Mouse (Mus musculus): Measurements from ENCODE around the gene Fbln2. TPM values are rescaled to one million over a fixed set of nuclear protein-coding genes. Genes with fewer than 3 reads are reported as not detected.

Gene Fbln2
- polyA plus RNA-seq, 1 experiment from 2014 or later, result 298 TPM

- Histone ChIP-seq H3K27ac (peak overlapping the region; percentile 96), H3K4me3 (no peak overlapping the region), H3K9ac (no peak overlapping the region), H3K27me3 (no peaks in the 10 kb centered on the region), H3K9me3 (no peaks in the 10 kb centered on the region), H3K4me2 (peak overlapping the region; percentile 44), H3K4me1 (peaks cover 30% of the 10 kb centered on the region), H3K36me3 (no peaks in the 10 kb centered on the region)
- WGBS, result 59% methylated on average over 2 of the region's 2 CpGs
- no peak for ATAC-seq (ENCODE audit: insufficient number of reproducible peaks, insufficient read depth, low FRiP score, low TSS enrichment, low read depth)
These were observed 30.9 kb upstream of the Fbln2 start for GRCm38 (mm10) chr6:91181320-91181719.

- Histone ChIP-seq H3K27me3 (no peaks in the 10 kb centered on the region), H3K36me3 (no peaks in the 10 kb centered on the region), H3K27ac (peak overlapping the region; percentile 96), H3K9me3 (no peaks in the 10 kb centered on the region), H3K4me3 (no peak overlapping the region), H3K9ac (no peak overlapping the region), H3K4me1 (peaks cover 34% of the 10 kb centered on the region), H3K4me2 (no peak overlapping the region)
- ATAC-seq (ENCODE audit: insufficient number of reproducible peaks, insufficient read depth, low FRiP score, low TSS enrichment, low read depth), result no peak
- 79% methylated on average over 4 of the region's 4 CpGs for WGBS
These were observed 30.2 kb upstream of the Fbln2 start for GRCm38 (mm10) chr6:91182075-91182490.

GRCm38 (mm10) chr6:91183041-91183440 lies 29.2 kb upstream of the Fbln2 start:
- H3K9ac ChIP-seq, result no peak overlapping the region
- H3K36me3 ChIP-seq, result no peaks in the 10 kb centered on the region
- no peak overlapping the region for H3K4me2 ChIP-seq
- H3K9me3 ChIP-seq, result no peaks in the 10 kb centered on the region
- no peaks in the 10 kb centered on the region for H3K27me3 ChIP-seq
- H3K27ac ChIP-seq, result no peak overlapping the region
- 32% methylated on average over 1 of the region's 1 CpGs for WGBS
- H3K4me3 ChIP-seq, result no peak overlapping the region
- no peak for ATAC-seq (ENCODE audit: insufficient number of reproducible peaks, insufficient read depth, low FRiP score, low TSS enrichment, low read depth)
- peaks cover 39% of the 10 kb centered on the region for H3K4me1 ChIP-seq

- 66% methylated on average over 2 of the region's 2 CpGs for WGBS
- Histone ChIP-seq H3K9me3 (no peaks in the 10 kb centered on the region), H3K4me3 (no peak overlapping the region), H3K4me2 (no peak overlapping the region), H3K4me1 (peaks cover 40% of the 10 kb centered on the region), H3K27ac (no peak overlapping the region), H3K36me3 (no peaks in the 10 kb centered on the region), H3K27me3 (no peaks in the 10 kb centered on the region), H3K9ac (no peak overlapping the region)
- ATAC-seq (ENCODE audit: insufficient number of reproducible peaks, insufficient read depth, low FRiP score, low TSS enrichment, low read depth), result no peak
These were observed 28.3 kb upstream of the Fbln2 start for GRCm38 (mm10) chr6:91183980-91184379.

- H3K4me2 ChIP-seq, result no peak overlapping the region
- H3K9ac ChIP-seq, result no peak overlapping the region
- H3K27ac ChIP-seq, result no peak overlapping the region
- H3K36me3 ChIP-seq, result no peaks in the 10 kb centered on the region
- no peak overlapping the region for H3K4me3 ChIP-seq
- WGBS, result 68% methylated on average over 3 of the region's 3 CpGs
- peaks cover 38% of the 10 kb centered on the region for H3K4me1 ChIP-seq
- H3K9me3 ChIP-seq, result no peaks in the 10 kb centered on the region
- no peaks in the 10 kb centered on the region for H3K27me3 ChIP-seq
- no peak for ATAC-seq (ENCODE audit: insufficient number of reproducible peaks, insufficient read depth, low FRiP score, low TSS enrichment, low read depth)
These were observed 27.5 kb upstream of the Fbln2 start for GRCm38 (mm10) chr6:91184776-91185175.

GRCm38 (mm10) chr6:91185502-91185901 lies 26.8 kb upstream of the Fbln2 start:
- ATAC-seq (ENCODE audit: insufficient number of reproducible peaks, insufficient read depth, low FRiP score, low TSS enrichment, low read depth), result no peak
- H3K36me3 ChIP-seq, result no peaks in the 10 kb centered on the region
- H3K9ac ChIP-seq, result no peak overlapping the region
- H3K9me3 ChIP-seq, result no peaks in the 10 kb centered on the region
- no peak overlapping the region for H3K4me3 ChIP-seq
- H3K27ac ChIP-seq, result no peak overlapping the region
- no peak overlapping the region for H3K4me2 ChIP-seq
- H3K27me3 ChIP-seq, result no peaks in the 10 kb centered on the region
- peaks cover 33% of the 10 kb centered on the region for H3K4me1 ChIP-seq
- 86% methylated on average over 5 of the region's 5 CpGs for WGBS

- no peak overlapping the region for H3K4me3 ChIP-seq
- no peaks in the 10 kb centered on the region for H3K9me3 ChIP-seq
- no peak overlapping the region for H3K9ac ChIP-seq
- no peak overlapping the region for H3K4me2 ChIP-seq
- no peaks in the 10 kb centered on the region for H3K36me3 ChIP-seq
- no peak for ATAC-seq (ENCODE audit: insufficient number of reproducible peaks, insufficient read depth, low FRiP score, low TSS enrichment, low read depth)
- 0 out of 2 replicates have a peak overlapping the region, but pooled peaks have one; percentile 39 for H3K27ac ChIP-seq
- WGBS, result 56% methylated on average over 4 of the region's 4 CpGs
- no peaks in the 10 kb centered on the region for H3K27me3 ChIP-seq
- peaks cover 25% of the 10 kb centered on the region for H3K4me1 ChIP-seq
These were observed 25.9 kb upstream of the Fbln2 start for GRCm38 (mm10) chr6:91186161-91186931.

- no peak overlapping the region for H3K9ac ChIP-seq
- no peak for ATAC-seq (ENCODE audit: insufficient number of reproducible peaks, insufficient read depth, low FRiP score, low TSS enrichment, low read depth)
- WGBS, result 78% methylated on average over 6 of the region's 6 CpGs
- peak overlapping the region; percentile 39; the same call in 1 of the 2 replicates for H3K27ac ChIP-seq
- no peak overlapping the region for H3K4me2 ChIP-seq
- peaks cover 19% of the 10 kb centered on the region for H3K4me1 ChIP-seq
- H3K4me3 ChIP-seq, result no peak overlapping the region
- H3K36me3 ChIP-seq, result no peaks in the 10 kb centered on the region
- H3K9me3 ChIP-seq, result no peaks in the 10 kb centered on the region
- H3K27me3 ChIP-seq, result no peaks in the 10 kb centered on the region
These were observed 25.3 kb upstream of the Fbln2 start for GRCm38 (mm10) chr6:91186934-91187333.

GRCm38 (mm10) chr6:91187871-91188270 lies 24.4 kb upstream of the Fbln2 start:
- Histone ChIP-seq H3K9me3 (no peaks in the 10 kb centered on the region), H3K27ac (no peak overlapping the region), H3K4me3 (no peak overlapping the region), H3K4me1 (peaks cover 21% of the 10 kb centered on the region), H3K9ac (no peak overlapping the region), H3K27me3 (no peaks in the 10 kb centered on the region), H3K36me3 (no peaks in the 10 kb centered on the region), H3K4me2 (no peak overlapping the region)
- WGBS, result 79% methylated on average over 3 of the region's 3 CpGs
- ATAC-seq (ENCODE audit: insufficient number of reproducible peaks, insufficient read depth, low FRiP score, low TSS enrichment, low read depth), result no peak

GRCm38 (mm10) chr6:91189971-91190370 lies 22.3 kb upstream of the Fbln2 start:
- Histone ChIP-seq H3K9ac (no peak overlapping the region), H3K4me2 (no peak overlapping the region), H3K4me1 (peaks cover 38% of the 10 kb centered on the region), H3K27me3 (no peaks in the 10 kb centered on the region), H3K36me3 (no peaks in the 10 kb centered on the region), H3K27ac (no peak overlapping the region; the same call in 1 of the 2 replicates), H3K9me3 (no peaks in the 10 kb centered on the region), H3K4me3 (no peak overlapping the region)
- WGBS, result 77% methylated on average over 6 of the region's 6 CpGs
- ATAC-seq (ENCODE audit: insufficient number of reproducible peaks, insufficient read depth, low FRiP score, low TSS enrichment, low read depth), result no peak

GRCm38 (mm10) chr6:91191465-91191864 lies 20.8 kb upstream of the Fbln2 start:
- no peak overlapping the region for H3K27ac ChIP-seq

GRCm38 (mm10) chr6:91192421-91192820 lies 19.8 kb upstream of the Fbln2 start:
- ATAC-seq (ENCODE audit: insufficient number of reproducible peaks, insufficient read depth, low FRiP score, low TSS enrichment, low read depth), result no peak
- Histone ChIP-seq H3K4me3 (no peak overlapping the region), H3K4me2 (no peak overlapping the region), H3K9me3 (no peaks in the 10 kb centered on the region), H3K9ac (no peak overlapping the region), H3K27ac (no peak overlapping the region), H3K4me1 (peaks cover 44% of the 10 kb centered on the region), H3K27me3 (no peaks in the 10 kb centered on the region), H3K36me3 (no peaks in the 10 kb centered on the region)
- WGBS, result 71% methylated on average over 3 of the region's 3 CpGs

More at GRCm38 (mm10) chr6:91191465-91191864, 20.8 kb upstream of the Fbln2 start:
- Histone ChIP-seq H3K9ac (no peak overlapping the region), H3K36me3 (no peaks in the 10 kb centered on the region), H3K4me3 (no peak overlapping the region), H3K4me2 (no peak overlapping the region), H3K27me3 (no peaks in the 10 kb centered on the region), H3K4me1 (peaks cover 44% of the 10 kb centered on the region), H3K9me3 (no peaks in the 10 kb centered on the region)
- no peak for ATAC-seq (ENCODE audit: insufficient number of reproducible peaks, insufficient read depth, low FRiP score, low TSS enrichment, low read depth)
- 62% methylated on average over 2 of the region's 2 CpGs for WGBS
